Mouse (Mus musculus) left cerebral cortex, adult 18-20 months (tissue): Measurements from ENCODE around the gene Gpr37l1. TPM values are rescaled to one million over a fixed set of nuclear protein-coding genes. Genes with fewer than 3 reads are reported as not detected.
"Not testable (repeated sequence)": the region's sequence is repeated elsewhere in the genome, so short reads cannot be mapped to it uniquely, and the experiment has no call there.

Source experiments
- DNase-seq, 2 experiments: peaks; one replicate each; pipeline ENCODE4 v3.0.0; 2021 to 2022; ENCODE audit warnings: low spot score in 2 of 2, mixed read lengths in 1 of 2
- total RNA-seq, 2 experiments: library from RNA; stranded (reverse); gene quantifications; 2 replicates each; pipeline ENCODE4 v1.2.3; 2021

Gpr37l1 gene
- total RNA-seq, 2 experiments from 2014 or later: 160 to 178 TPM

- peak in 1 of 2 experiments; percentile 33 for DNase-seq
Measured at GRCm38 (mm10) chr1:135126443-135127027, 40.9 kb downstream of the Gpr37l1 start.

- no peak for DNase-seq
Measured at GRCm38 (mm10) chr1:135125990-135126389, 41.5 kb downstream of the Gpr37l1 start.

- DNase-seq: no peak
Measured at GRCm38 (mm10) chr1:135124573-135125363, 42.7 kb downstream of the Gpr37l1 start.

- DNase-seq: peak; percentile 25 to 36
Measured at GRCm38 (mm10) chr1:135112661-135113060, 54.8 kb downstream of the Gpr37l1 start.

- not testable (repeated sequence) for DNase-seq
Measured at GRCm38 (mm10) chr1:135111271-135111670, 56.2 kb downstream of the Gpr37l1 start.

Other genes starting within 250 kb of the Gpr37l1 start
- 10 to 100 TPM; 74.7 to 78.5 TPM for gene Ppp1r12b, start 211.7 kb downstream of the Gpr37l1 start, total RNA-seq
- 1 to 10 TPM; 1.6 to 1.8 TPM for gene Ube2t, start 205.1 kb downstream of the Gpr37l1 start, total RNA-seq
- 1 to 10 TPM; 1.5 to 2.7 TPM for gene Lgr6, start 62.4 kb downstream of the Gpr37l1 start, total RNA-seq
- gene Ptpn7, start 35.0 kb downstream of the Gpr37l1 start, total RNA-seq: under 1 TPM; 0.45 to 0.91 TPM
- gene Arl8a, start 20.9 kb downstream of the Gpr37l1 start, total RNA-seq: 100 to 1,000 TPM; 264 to 266 TPM
- not detected for gene Elf3, start 90.9 kb upstream of the Gpr37l1 start, total RNA-seq
- 10 to 100 TPM; 46.9 to 54.7 TPM for gene Rnpep, start 116.4 kb upstream of the Gpr37l1 start, total RNA-seq
- 100 to 1,000 TPM; 176 to 188 TPM for gene Timm17a, start 146.1 kb upstream of the Gpr37l1 start, total RNA-seq
- under 1 TPM; 0.72 to 0.82 TPM for gene Lmod1, start 157.1 kb upstream of the Gpr37l1 start, total RNA-seq
- 100 to 1,000 TPM; 160 to 186 TPM for gene Shisa4, start 207.6 kb upstream of the Gpr37l1 start, total RNA-seq